Mouse (Mus musculus): ENCODE measurements around the gene Hmx2. TPM values are rescaled to one million over a fixed set of nuclear protein-coding genes. Genes with fewer than 3 reads are reported as not detected.

The Hmx2 gene
- total RNA-seq (2014; rRNA removed), result 1.1 and 1.3 TPM in 2 replicates
- polyA plus RNA-seq (2015; fragmentation: Nextera tagmentation; extraction: Ambion mirVana), result 0.11 and 0.45 TPM in 2 replicates

GRCm38 (mm10) chr7:131548473-131548872, at the start of gene Hmx2:
Gene Hmx2 (plus strand): TSS chr7:131548773.
- Histone ChIP-seq H3K27me3 (ENCODE audit: insufficient read depth, low read length) (peaks cover 83% of the 10 kb centered on the region), H3K9ac (no peak within 1 kb of the TSS), H3K4me1 (ENCODE audit: insufficient read depth) (no peaks in the 10 kb centered on the region), H3K27ac (ENCODE audit: low read depth, low read length) (no peak within 1 kb of the TSS), H3K4me2 (ENCODE audit: low read depth) (no peak within 1 kb of the TSS), H3K36me3 (ENCODE audit: insufficient read depth) (no peaks in the 10 kb centered on the region), H3K9me3 (ENCODE audit: low read length) (no peaks in the 10 kb centered on the region), H3K4me3 (ENCODE audit: low read depth, low read length) (no peak within 1 kb of the TSS)
- no peak for DNase-seq
- no peak for TF ChIP-seq CTCF (IDR thresholded peaks at IDR 0.05; ENCODE audit: low read depth)
- WGBS, result 5% methylated on average over 3 of the region's 3 CpGs
- no peak for ATAC-seq

GRCm38 (mm10) chr7:131503739-131504138, 44.8 kb upstream of the Hmx2 start:
- WGBS, result 84% methylated on average over 2 of the region's 2 CpGs
- H3K9ac ChIP-seq, result no peak overlapping the region
- H3K27me3 ChIP-seq (ENCODE audit: insufficient read depth, low read length), result no peaks in the 10 kb centered on the region
- H3K27ac ChIP-seq (ENCODE audit: low read depth, low read length), result no peak overlapping the region
- ATAC-seq (no peak), DNase-seq (no peak)
- H3K4me1 ChIP-seq (ENCODE audit: insufficient read depth), result no peaks in the 10 kb centered on the region
- no peak for TF ChIP-seq CTCF (IDR thresholded peaks at IDR 0.05; ENCODE audit: low read depth)
- H3K4me2 ChIP-seq (ENCODE audit: low read depth), result no peak overlapping the region
- H3K9me3 ChIP-seq (ENCODE audit: low read length), result no peaks in the 10 kb centered on the region
- no peaks in the 10 kb centered on the region for H3K36me3 ChIP-seq (ENCODE audit: insufficient read depth)
- H3K4me3 ChIP-seq (ENCODE audit: low read depth, low read length), result no peak overlapping the region

- 1% methylated on average over 7 of the region's 7 CpGs for WGBS
- peak; percentile 91 for DNase-seq
- Histone ChIP-seq H3K27ac (ENCODE audit: low read depth, low read length) (no peak overlapping the region), H3K4me2 (ENCODE audit: low read depth) (no peak overlapping the region), H3K36me3 (ENCODE audit: insufficient read depth) (no peaks in the 10 kb centered on the region), H3K9me3 (ENCODE audit: low read length) (no peaks in the 10 kb centered on the region), H3K4me3 (ENCODE audit: low read depth, low read length) (no peak overlapping the region), H3K9ac (no peak overlapping the region), H3K27me3 (ENCODE audit: insufficient read depth, low read length) (peaks cover 85% of the 10 kb centered on the region), H3K4me1 (ENCODE audit: insufficient read depth) (no peaks in the 10 kb centered on the region)
- peak; percentile 89 for TF ChIP-seq CTCF (IDR thresholded peaks at IDR 0.05; ENCODE audit: low read depth)
- peak; percentile 78 for ATAC-seq
Measured at GRCm38 (mm10) chr7:131539979-131540378, 8.6 kb upstream of the Hmx2 start.

GRCm38 (mm10) chr7:131541184-131542114, 7.1 kb upstream of the Hmx2 start:
- no peak for TF ChIP-seq CTCF (IDR thresholded peaks at IDR 0.05; ENCODE audit: low read depth)
- ATAC-seq, result no peak

GRCm38 (mm10) chr7:131542115-131542871, 6.3 kb upstream of the Hmx2 start, which contains the start of gene Hmx3:
Gene Hmx3 (plus strand): TSS chr7:131542867.
- no peaks in the 10 kb centered on the region for H3K36me3 ChIP-seq (ENCODE audit: insufficient read depth)
- ATAC-seq, result no peak
- WGBS, result 4% methylated on average over 63 of the region's 65 CpGs
- no peaks in the 10 kb centered on the region for H3K9me3 ChIP-seq (ENCODE audit: low read length)
- H3K9ac ChIP-seq, result no peak within 1 kb of the TSS
- DNase-seq, result peak; percentile 49
- peak within 1 kb of the TSS; percentile 41 for H3K4me2 ChIP-seq (ENCODE audit: low read depth)
- TF ChIP-seq CTCF (IDR thresholded peaks at IDR 0.05; ENCODE audit: low read depth), result no peak
- H3K27me3 ChIP-seq (ENCODE audit: insufficient read depth, low read length), result peaks cover 94% of the 10 kb centered on the region
- H3K4me3 ChIP-seq (ENCODE audit: low read depth, low read length), result peak within 1 kb of the TSS; percentile 20
- no peaks in the 10 kb centered on the region for H3K4me1 ChIP-seq (ENCODE audit: insufficient read depth)
- H3K27ac ChIP-seq (ENCODE audit: low read depth, low read length), result no peak within 1 kb of the TSS

More at GRCm38 (mm10) chr7:131541184-131542114, 7.1 kb upstream of the Hmx2 start:
- no peak overlapping the region for H3K27ac ChIP-seq (ENCODE audit: low read depth, low read length)
- peaks cover 94% of the 10 kb centered on the region for H3K27me3 ChIP-seq (ENCODE audit: insufficient read depth, low read length)
- WGBS, result 2% methylated on average over 41 of the region's 41 CpGs
- 0 out of 2 replicates have a peak overlapping the region, but pooled peaks have one; percentile 41 for H3K4me2 ChIP-seq (ENCODE audit: low read depth)
- H3K4me3 ChIP-seq (ENCODE audit: low read depth, low read length), result no peak overlapping the region
- no peaks in the 10 kb centered on the region for H3K4me1 ChIP-seq (ENCODE audit: insufficient read depth)
- H3K9ac ChIP-seq, result no peak overlapping the region
- no peaks in the 10 kb centered on the region for H3K9me3 ChIP-seq (ENCODE audit: low read length)
- no peaks in the 10 kb centered on the region for H3K36me3 ChIP-seq (ENCODE audit: insufficient read depth)
- DNase-seq, result peak; percentile 55

GRCm38 (mm10) chr7:131542872-131543622, 5.5 kb upstream of the Hmx2 start:
- Histone ChIP-seq H3K4me1 (ENCODE audit: insufficient read depth) (no peaks in the 10 kb centered on the region), H3K36me3 (ENCODE audit: insufficient read depth) (no peaks in the 10 kb centered on the region), H3K27ac (ENCODE audit: low read depth, low read length) (no peak overlapping the region), H3K4me2 (ENCODE audit: low read depth) (peak overlapping the region; percentile 41), H3K4me3 (ENCODE audit: low read depth, low read length) (peak overlapping the region; percentile 20), H3K9ac (no peak overlapping the region), H3K27me3 (ENCODE audit: insufficient read depth, low read length) (peaks cover 94% of the 10 kb centered on the region), H3K9me3 (ENCODE audit: low read length) (no peaks in the 10 kb centered on the region)
- WGBS, result 1% methylated on average over 51 of the region's 71 CpGs
- ATAC-seq, result no peak
- no peak for TF ChIP-seq CTCF (IDR thresholded peaks at IDR 0.05; ENCODE audit: low read depth)
- peak; percentile 37 for DNase-seq

All from forebrain, postnatal 0 days (tissue).